Mouse (Mus musculus) midbrain, postnatal 0 days (tissue): ENCODE measurements around the gene Esyt2. TPM values are rescaled to one million over a fixed set of nuclear protein-coding genes. Genes with fewer than 3 reads are reported as not detected.

Source experiments
- ATAC-seq: fragments of 200-750 bp; cut with Nextera tagmentation; 2 replicates; pipeline ENCODE4 v1.8.0; 2017; ENCODE audit warnings: moderate number of reproducible peaks, mild to moderate bottlenecking, moderate TSS enrichment, moderate library complexity; ENCODE audit not compliant: low FRiP score
- DNase-seq: peaks from one replicate; pipeline ENCODE4 v3.0.0-alpha.2; 2015; ENCODE audit warnings: low spot score
- H3K27ac ChIP-seq: fragments of 300-500 bp; sonication (generic); 2 replicates; pipeline ENCODE4 v1.5.1; 2014; ENCODE audit warnings: low read depth, mild to moderate bottlenecking, low read length, mixed read lengths
- H3K27me3 ChIP-seq: fragments of 300-500 bp; sonication (generic); 2 replicates; pipeline ENCODE4 v1.6.1; 2014; ENCODE audit warnings: low read length, control low read depth, mixed read lengths; ENCODE audit not compliant: insufficient read depth
- H3K36me3 ChIP-seq: fragments of 300-500 bp; sonication (generic); 2 replicates; pipeline ENCODE4 v1.6.1; 2014; ENCODE audit warnings: low read length, control low read depth, mixed read lengths; ENCODE audit not compliant: insufficient read depth
- H3K4me1 ChIP-seq: fragments of 300-500 bp; sonication (generic); 2 replicates; pipeline ENCODE4 v1.6.1; 2014; ENCODE audit warnings: mild to moderate bottlenecking, control low read depth, antibody characterized with exemption, low read length, mixed read lengths; ENCODE audit not compliant: insufficient read depth
- H3K4me2 ChIP-seq: fragments of 300-500 bp; sonication (generic); 2 replicates; pipeline ENCODE4 v1.6.1; 2014; ENCODE audit warnings: low read depth, mild to moderate bottlenecking, low read length, mixed read lengths; ENCODE audit not compliant: poor library complexity, severe bottlenecking
- H3K4me3 ChIP-seq: fragments of 300-500 bp; sonication (generic); 2 replicates; pipeline ENCODE4 v1.5.1; 2014; ENCODE audit warnings: low read depth, mild to moderate bottlenecking, low read length, moderate library complexity
- H3K9ac ChIP-seq: fragments of 300-500 bp; sonication (generic); replicated peaks from 2 replicates; pipeline ENCODE4 v1.6.1; 2014; ENCODE audit warnings: mild to moderate bottlenecking, low read length, moderate library complexity, mixed read lengths; ENCODE audit not compliant: poor library complexity, severe bottlenecking
- H3K9me3 ChIP-seq: fragments of 300-500 bp; sonication (generic); 2 replicates; pipeline ENCODE4 v1.6.1; 2016; ENCODE audit warnings: low read length, control low read depth
- CTCF ChIP-seq: IDR thresholded peaks from 2 replicates; pipeline ENCODE4 v1.5.1; 2016; ENCODE audit warnings: antibody characterized with exemption, mild to moderate bottlenecking
- WGBS: fragments of 180-500 bp; shearing (Covaris S2); extraction: QIAGEN DNeasy Blood & Tissue Kit; methylation state at CpG from one replicate; pipeline ENCODE4 v1.1.7; 2014; 5-methylcytosine and 5-hydroxymethylcytosine counted together
- polyA plus RNA-seq: library from polyadenylated mRNA; unstranded; fragments of >200 nt; fragmentation: Nextera tagmentation; extraction: Ambion mirVana; gene quantifications from 2 replicates; pipeline ENCODE4 v1.2.1, GENCODE M21; 2015
- total RNA-seq: library from RNA; depleted of rRNA; stranded (reverse); fragments of >200 nt; gene quantifications from 2 replicates; pipeline ENCODE4 v1.2.3, GENCODE M21; 2014

Esyt2 gene
- total and polyA plus RNA-seq, 2 experiments from 2014 or later = 8.6 to 35.1 TPM

DNA sequence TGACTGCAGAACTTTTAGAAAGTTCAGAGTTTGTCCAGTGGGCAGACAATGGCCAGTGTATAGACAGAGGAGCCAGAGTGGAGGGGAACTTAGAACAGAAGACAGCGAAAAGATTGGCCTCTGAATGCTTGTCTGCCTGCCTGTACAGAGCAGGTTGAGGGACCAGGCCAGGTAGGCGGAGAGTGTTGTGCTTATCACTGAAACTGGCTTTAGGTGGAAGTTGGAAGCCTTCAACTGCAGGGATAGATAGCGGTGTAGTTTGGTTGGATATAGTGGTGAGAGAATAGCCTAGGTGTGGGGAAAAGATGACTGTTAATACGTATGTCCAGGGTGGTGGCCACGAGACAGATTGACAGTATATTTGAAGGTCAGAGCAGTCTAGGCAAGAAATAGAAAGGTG, 126.9 kb downstream of the Esyt2 start:
- H3K4me2 ChIP-seq = no peak overlapping the region
- 96% methylated on average over 5 of the region's 5 CpGs for WGBS
- no peaks in the 10 kb centered on the region for H3K36me3 ChIP-seq
- no peaks in the 10 kb centered on the region; the same call in 1 of the 2 replicates for H3K9me3 ChIP-seq
- TF ChIP-seq CTCF = no peak
- no peaks in the 10 kb centered on the region for H3K27me3 ChIP-seq
- no peak overlapping the region for H3K4me3 ChIP-seq
- 0 out of 2 replicates have a peak, but pooled peaks cover 3% of the 10 kb centered on the region for H3K4me1 ChIP-seq
- no peak overlapping the region for H3K9ac ChIP-seq
- DNase-seq (no peak), ATAC-seq (no peak)
- H3K27ac ChIP-seq = no peak overlapping the region

DNA sequence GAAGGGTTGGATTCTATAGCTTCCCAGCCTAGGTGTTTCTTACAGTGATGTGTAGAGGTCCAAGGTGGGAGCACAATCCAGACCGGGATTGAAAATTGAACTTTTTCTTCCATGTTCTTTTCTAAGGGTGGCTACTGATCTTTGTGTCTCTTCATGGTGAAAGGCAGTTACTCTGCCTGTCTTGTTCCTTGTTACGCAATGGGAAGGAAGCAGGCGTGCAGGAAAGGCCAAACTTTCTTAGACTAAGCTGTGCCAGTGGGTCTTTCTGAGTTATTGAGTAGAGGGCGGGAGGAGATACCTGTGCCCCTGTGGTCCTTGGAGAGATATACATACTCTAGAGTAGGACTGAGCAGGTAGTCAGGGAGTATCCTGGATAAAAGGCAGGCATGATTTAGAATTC, 133.9 kb downstream of the Esyt2 start:
- no peak for TF ChIP-seq CTCF
- peaks cover 3% of the 10 kb centered on the region for H3K36me3 ChIP-seq
- H3K4me3 ChIP-seq = no peak overlapping the region
- no peak overlapping the region for H3K9ac ChIP-seq
- H3K9me3 ChIP-seq = no peaks in the 10 kb centered on the region
- WGBS = 97% methylated on average over 4 of the region's 4 CpGs
- no peak for ATAC-seq
- no peak overlapping the region for H3K4me2 ChIP-seq
- H3K4me1 ChIP-seq = no peaks in the 10 kb centered on the region
- no peaks in the 10 kb centered on the region for H3K27me3 ChIP-seq
- no peak for DNase-seq
- no peak overlapping the region for H3K27ac ChIP-seq

GRCm38 (mm10) chr12:116416514-116416913, 135.5 kb downstream of the Esyt2 start:
- Histone ChIP-seq H3K36me3 (peaks cover 3% of the 10 kb centered on the region), H3K9me3 (no peaks in the 10 kb centered on the region), H3K9ac (no peak overlapping the region), H3K27ac (no peak overlapping the region), H3K27me3 (no peaks in the 10 kb centered on the region), H3K4me1 (no peaks in the 10 kb centered on the region), H3K4me2 (no peak overlapping the region), H3K4me3 (no peak overlapping the region)
- 91% methylated on average over 1 of the region's 1 CpGs for WGBS
- no peak for ATAC-seq
- TF ChIP-seq CTCF = no peak
- no peak for DNase-seq

DNA sequence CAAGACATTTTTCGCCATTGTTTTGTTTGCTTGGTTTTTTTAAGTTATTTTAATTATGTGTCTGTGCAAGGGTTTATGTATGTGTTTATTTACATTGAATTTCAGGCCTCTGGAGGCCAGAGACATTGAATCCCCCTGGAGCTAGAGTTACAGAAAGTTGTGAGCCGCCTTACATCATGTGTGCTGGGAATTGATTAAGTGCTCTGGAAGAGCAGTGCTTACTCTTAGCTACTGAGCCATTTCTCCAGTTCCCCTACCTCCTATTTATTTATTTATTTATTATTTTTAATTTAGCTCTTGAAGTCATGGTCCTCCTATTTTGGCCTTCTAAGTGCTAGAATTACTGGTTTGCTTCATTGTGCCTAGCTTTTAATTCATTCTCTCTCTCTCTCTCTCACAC, 140.7 kb downstream of the Esyt2 start:
- H3K4me2 ChIP-seq = no peak overlapping the region
- DNase-seq = no peak
- 88% methylated on average over 2 of the region's 2 CpGs for WGBS

DNA sequence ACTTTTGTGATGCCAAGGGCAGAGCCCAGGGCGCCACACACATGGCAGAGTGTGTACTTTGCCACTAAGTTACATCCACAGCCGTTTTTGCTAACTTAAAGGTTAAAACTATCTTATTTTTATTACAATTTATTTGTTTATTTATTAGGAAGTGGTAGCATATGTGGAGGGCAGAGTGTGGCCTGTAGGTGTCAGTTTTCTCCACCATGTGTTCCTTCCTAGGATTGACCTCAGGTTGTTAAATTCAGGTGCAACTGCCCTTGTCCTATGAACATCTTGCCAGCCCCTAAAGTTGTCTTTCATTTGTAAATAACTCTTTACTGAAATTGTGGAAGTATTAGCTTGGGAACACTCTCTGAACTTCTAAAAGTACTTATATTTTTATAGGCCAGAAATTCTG, 144.4 kb downstream of the Esyt2 start:
- Histone ChIP-seq H3K9ac (no peak overlapping the region), H3K4me3 (no peak overlapping the region), H3K27ac (no peak overlapping the region), H3K36me3 (peaks cover 9% of the 10 kb centered on the region; the same call in 1 of the 2 replicates), H3K4me2 (no peak overlapping the region), H3K27me3 (no peaks in the 10 kb centered on the region), H3K4me1 (no peaks in the 10 kb centered on the region), H3K9me3 (no peaks in the 10 kb centered on the region)
- TF ChIP-seq CTCF = no peak
- DNase-seq (no peak), ATAC-seq (no peak)
- WGBS = 98% methylated on average over 2 of the region's 2 CpGs

More for the DNA sequence above, 140.7 kb downstream of the Esyt2 start:
- no peak for ATAC-seq
- Histone ChIP-seq H3K9me3 (no peaks in the 10 kb centered on the region), H3K4me3 (no peak overlapping the region), H3K4me1 (no peaks in the 10 kb centered on the region), H3K36me3 (peaks cover 9% of the 10 kb centered on the region; the same call in 1 of the 2 replicates), H3K9ac (no peak overlapping the region), H3K27me3 (no peaks in the 10 kb centered on the region), H3K27ac (no peak overlapping the region)
- no peak for TF ChIP-seq CTCF

GRCm38 (mm10) chr12:116433742-116434141, 152.7 kb downstream of the Esyt2 start:
- H3K9ac ChIP-seq = no peak overlapping the region
- 89% methylated on average over 2 of the region's 2 CpGs for WGBS

More at GRCm38 (mm10) chr12:116433742-116434141, 152.7 kb downstream of the Esyt2 start:
- no peak for TF ChIP-seq CTCF
- no peak overlapping the region for H3K4me3 ChIP-seq
- H3K9me3 ChIP-seq = no peaks in the 10 kb centered on the region
- H3K4me2 ChIP-seq = no peak overlapping the region
- DNase-seq (no peak), ATAC-seq (no peak)
- no peaks in the 10 kb centered on the region for H3K4me1 ChIP-seq
- H3K27me3 ChIP-seq = no peaks in the 10 kb centered on the region
- no peaks in the 10 kb centered on the region for H3K36me3 ChIP-seq
- H3K27ac ChIP-seq = no peak overlapping the region
